In genomic region chr2:91377038-91377437, GRCm38 (mm10) we compare ENCODE assay signal across 13 mouse cellular contexts.
DNase-seq lines count a peak whose midpoint lies in the region; ATAC-seq and TF ChIP-seq lines count a peak whose summit lies in the region.
"Had no signal": no experiment of that assay in that cellular context is flagged by ENCODE, and none has a peak within 500 bp of the region (broad histone marks: within the 10 kb centered on the region; RNA-seq: fewer than 3 reads in every experiment).

No protein-coding gene starts in this region.

- H3K27ac ChIP-seq in hindbrain, embryonic 14.5 days: 0 out of 2 replicates have a peak overlapping the region, but pooled peaks have one; percentile 3
- no peak overlapping the region for H3K27ac ChIP-seq in hindbrain, embryonic 11.5 days (ENCODE audit: low read depth, low read length)
- peak overlapping the region; percentile 61 for H3K27ac ChIP-seq in midbrain, embryonic 10.5 days (replicated peaks)
- no peak overlapping the region for H3K27ac ChIP-seq in midbrain, postnatal 0 days (ENCODE audit: low read depth, low read length)
- H3K27ac ChIP-seq in embryonic facial prominence, embryonic 10.5 days (replicated peaks): no peak overlapping the region
- H3K27ac ChIP-seq in midbrain, embryonic 13.5 days: peak overlapping the region; percentile 5; the same call in 1 of the 2 replicates
- H3K27ac ChIP-seq: embryonic facial prominence, embryonic 15.5 days; liver, embryonic 13.5 days had no signal

- H3K4me3 ChIP-seq in hindbrain, embryonic 14.5 days (replicated peaks; ENCODE audit: low read length): no peak overlapping the region
- H3K4me3 ChIP-seq in hindbrain, embryonic 11.5 days (ENCODE audit: low read depth, low read length): no peak overlapping the region
- H3K4me3 ChIP-seq in midbrain, embryonic 10.5 days: no peak overlapping the region
- H3K4me3 ChIP-seq in midbrain, postnatal 0 days (ENCODE audit: low read depth, low read length): no peak overlapping the region
- no peak overlapping the region for H3K4me3 ChIP-seq in embryonic facial prominence, embryonic 10.5 days
- H3K4me3 ChIP-seq in midbrain, embryonic 13.5 days (replicated peaks): no peak overlapping the region
- H3K4me3 ChIP-seq: embryonic facial prominence, embryonic 15.5 days; liver, embryonic 13.5 days had no signal

- peaks cover 10% of the 10 kb centered on the region for H3K36me3 ChIP-seq in hindbrain, embryonic 14.5 days (replicated peaks; ENCODE audit: control insufficient read depth, insufficient read depth)
- no peaks in the 10 kb centered on the region for H3K36me3 ChIP-seq in hindbrain, embryonic 11.5 days (ENCODE audit: control insufficient read depth, insufficient read depth, low read length)
- no peaks in the 10 kb centered on the region for H3K36me3 ChIP-seq in midbrain, embryonic 10.5 days
- H3K36me3 ChIP-seq in midbrain, postnatal 0 days (ENCODE audit: insufficient read depth, low read length): no peaks in the 10 kb centered on the region
- peaks cover 4% of the 10 kb centered on the region; the same call in 1 of the 2 replicates for H3K36me3 ChIP-seq in embryonic facial prominence, embryonic 10.5 days (replicated peaks)
- 0 out of 2 replicates have a peak, but pooled peaks cover 17% of the 10 kb centered on the region for H3K36me3 ChIP-seq in midbrain, embryonic 13.5 days
- H3K36me3 ChIP-seq: embryonic facial prominence, embryonic 15.5 days; liver, embryonic 13.5 days had no signal

- DNase-seq in hindbrain, embryonic 14.5 days (ENCODE audit: low spot score): no peak
- no peak for DNase-seq in hindbrain, embryonic 11.5 days (ENCODE audit: low spot score)
- peak; percentile 15 for DNase-seq in midbrain, embryonic 10.5 days (ENCODE audit: low spot score)
- DNase-seq in midbrain, postnatal 0 days (ENCODE audit: low spot score): no peak
- peak; percentile 52 for DNase-seq in embryonic facial prominence, embryonic 10.5 days (ENCODE audit: low spot score)
- no peak for DNase-seq in layer of hippocampus, postnatal 25 days (ENCODE audit: extremely low spot score in 1 of 2, low spot score in 1 of 2)
- no peak for DNase-seq in thymus, postnatal 4 days
- DNase-seq: cerebellum, adult 2 months; liver, embryonic 13.5 days; lung, postnatal 36 days had no signal

- no peaks in the 10 kb centered on the region for H3K4me1 ChIP-seq in hindbrain, embryonic 14.5 days (replicated peaks; ENCODE audit: control insufficient read depth, insufficient read depth, low read length)
- H3K4me1 ChIP-seq in hindbrain, embryonic 11.5 days (replicated peaks; ENCODE audit: control insufficient read depth, insufficient read depth, low read length): no peaks in the 10 kb centered on the region
- H3K4me1 ChIP-seq in midbrain, embryonic 10.5 days: peaks cover 32% of the 10 kb centered on the region
- no peaks in the 10 kb centered on the region for H3K4me1 ChIP-seq in midbrain, postnatal 0 days (ENCODE audit: insufficient read depth, low read length)
- peaks cover 25% of the 10 kb centered on the region for H3K4me1 ChIP-seq in embryonic facial prominence, embryonic 10.5 days
- H3K4me1 ChIP-seq in midbrain, embryonic 13.5 days (replicated peaks): peaks cover 13% of the 10 kb centered on the region
- H3K4me1 ChIP-seq: embryonic facial prominence, embryonic 15.5 days had no signal

- no peaks in the 10 kb centered on the region for H3K9me3 ChIP-seq in hindbrain, embryonic 14.5 days (ENCODE audit: control insufficient read depth, low read length)
- no peaks in the 10 kb centered on the region for H3K9me3 ChIP-seq in hindbrain, embryonic 11.5 days (ENCODE audit: control insufficient read depth, low read length)
- H3K9me3 ChIP-seq in midbrain, embryonic 10.5 days (replicated peaks): no peaks in the 10 kb centered on the region
- no peaks in the 10 kb centered on the region for H3K9me3 ChIP-seq in midbrain, postnatal 0 days (ENCODE audit: low read length)
- H3K9me3 ChIP-seq in embryonic facial prominence, embryonic 10.5 days: no peaks in the 10 kb centered on the region
- no peaks in the 10 kb centered on the region for H3K9me3 ChIP-seq in midbrain, embryonic 13.5 days
- H3K9me3 ChIP-seq: embryonic facial prominence, embryonic 15.5 days; liver, embryonic 13.5 days had no signal

- no peak overlapping the region for H3K9ac ChIP-seq in hindbrain, embryonic 14.5 days
- no peak overlapping the region for H3K9ac ChIP-seq in hindbrain, embryonic 11.5 days (ENCODE audit: low read depth, low read length)
- H3K9ac ChIP-seq in midbrain, postnatal 0 days (replicated peaks; ENCODE audit: low read length, poor library complexity, severe bottlenecking): no peak overlapping the region; the same call in 1 of the 2 replicates
- no peak overlapping the region for H3K9ac ChIP-seq in midbrain, embryonic 13.5 days (replicated peaks)
- H3K9ac ChIP-seq: embryonic facial prominence, embryonic 15.5 days; liver, embryonic 13.5 days had no signal

- no peak for TF ChIP-seq CTCF in midbrain, postnatal 0 days (IDR thresholded peaks at IDR 0.05)

- WGBS in hindbrain, embryonic 14.5 days: 40% methylated on average over 7 of the region's 7 CpGs
- WGBS in hindbrain, embryonic 11.5 days: 42% methylated on average over 7 of the region's 7 CpGs
- WGBS in midbrain, embryonic 10.5 days: 45% methylated on average over 7 of the region's 7 CpGs
- WGBS in midbrain, postnatal 0 days: 26% methylated on average over 7 of the region's 7 CpGs
- WGBS in embryonic facial prominence, embryonic 10.5 days: 29% methylated on average over 7 of the region's 7 CpGs
- WGBS in midbrain, embryonic 13.5 days: 28% methylated on average over 7 of the region's 7 CpGs

- H3K4me2 ChIP-seq in hindbrain, embryonic 14.5 days (replicated peaks): no peak overlapping the region
- H3K4me2 ChIP-seq in hindbrain, embryonic 11.5 days (replicated peaks; ENCODE audit: low read depth, low read length): no peak overlapping the region
- H3K4me2 ChIP-seq in midbrain, postnatal 0 days (ENCODE audit: low read depth, low read length, poor library complexity, severe bottlenecking): no peak overlapping the region
- no peak overlapping the region for H3K4me2 ChIP-seq in midbrain, embryonic 13.5 days (replicated peaks)
- H3K4me2 ChIP-seq: embryonic facial prominence, embryonic 15.5 days; liver, embryonic 13.5 days had no signal

- no peaks in the 10 kb centered on the region for H3K27me3 ChIP-seq in hindbrain, embryonic 14.5 days (ENCODE audit: control insufficient read depth, insufficient read depth, low read length)
- no peaks in the 10 kb centered on the region for H3K27me3 ChIP-seq in hindbrain, embryonic 11.5 days (ENCODE audit: control insufficient read depth, insufficient read depth, low read length)
- H3K27me3 ChIP-seq in midbrain, embryonic 10.5 days (ENCODE audit: low read depth, poor library complexity, severe bottlenecking): no peaks in the 10 kb centered on the region
- no peaks in the 10 kb centered on the region for H3K27me3 ChIP-seq in midbrain, postnatal 0 days (ENCODE audit: insufficient read depth, low read length)
- H3K27me3 ChIP-seq in embryonic facial prominence, embryonic 10.5 days (replicated peaks; ENCODE audit: low read depth, poor library complexity, severe bottlenecking): no peaks in the 10 kb centered on the region
- H3K27me3 ChIP-seq in midbrain, embryonic 13.5 days: no peaks in the 10 kb centered on the region
- H3K27me3 ChIP-seq: embryonic facial prominence, embryonic 15.5 days; liver, embryonic 13.5 days had no signal

- ATAC-seq in hindbrain, embryonic 14.5 days (ENCODE audit: low FRiP score): no peak
- no peak for ATAC-seq in hindbrain, embryonic 11.5 days (ENCODE audit: low FRiP score)
- no peak for ATAC-seq in midbrain, postnatal 0 days (ENCODE audit: low FRiP score)
- ATAC-seq in midbrain, embryonic 13.5 days: no peak
- ATAC-seq: activated CD4-positive, CD25-positive, alpha-beta regulatory T cell, adult 4 months had no signal

Comparison
In these comparisons a context has a peak if more than half of its experiments do, and no peak if none do; other contexts are left out.
1. DNase-seq: peak in midbrain, embryonic 10.5 days (single experiment) and embryonic facial prominence, embryonic 10.5 days (single experiment); none in hindbrain, embryonic 14.5 days (single experiment), hindbrain, embryonic 11.5 days (single experiment), midbrain, postnatal 0 days (single experiment), layer of hippocampus, postnatal 25 days (0 of 2) and thymus, postnatal 4 days (single experiment).
2. H3K27ac ChIP-seq: peak in hindbrain, embryonic 14.5 days (single experiment), midbrain, embryonic 10.5 days (single experiment) and midbrain, embryonic 13.5 days (single experiment); none in hindbrain, embryonic 11.5 days (single experiment), midbrain, postnatal 0 days (single experiment) and embryonic facial prominence, embryonic 10.5 days (single experiment).